Mouse (Mus musculus) mesoderm, embryonic 11.5 days (tissue): ENCODE measurements at regions not wholly inside any gene's neighbourhood (a gene's known extent, or its start where the extent isn't known, plus 50 kb on each side); places are given as distances from the start of the nearest gene placed in this dataset.

Experiments
- DNase-seq: peaks from one replicate; pipeline ENCODE4 v3.0.0-alpha.2; 2012; ENCODE audit warnings: low read depth, low spot score

DNA sequence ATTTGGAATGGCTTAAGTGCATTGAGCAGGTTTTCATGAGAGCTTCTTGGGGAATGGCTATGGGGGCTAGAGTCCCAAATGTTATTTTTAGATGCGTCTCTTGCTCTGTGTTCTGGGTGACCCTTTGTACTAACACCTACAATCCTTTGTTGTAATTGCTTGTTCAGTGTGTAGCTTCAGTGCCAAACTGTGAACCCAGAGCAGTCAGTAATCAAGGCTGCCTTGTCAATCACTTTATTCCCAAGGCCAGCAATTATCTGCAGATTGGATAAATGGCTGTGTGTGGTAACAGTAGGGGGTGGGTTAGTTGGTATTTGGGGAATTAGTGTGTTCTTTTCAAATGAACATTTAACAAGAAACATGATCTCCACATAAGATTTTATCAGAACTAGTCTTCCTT lies 390.4 kb downstream of the Poteg start:
- DNase-seq: no peak

DNA sequence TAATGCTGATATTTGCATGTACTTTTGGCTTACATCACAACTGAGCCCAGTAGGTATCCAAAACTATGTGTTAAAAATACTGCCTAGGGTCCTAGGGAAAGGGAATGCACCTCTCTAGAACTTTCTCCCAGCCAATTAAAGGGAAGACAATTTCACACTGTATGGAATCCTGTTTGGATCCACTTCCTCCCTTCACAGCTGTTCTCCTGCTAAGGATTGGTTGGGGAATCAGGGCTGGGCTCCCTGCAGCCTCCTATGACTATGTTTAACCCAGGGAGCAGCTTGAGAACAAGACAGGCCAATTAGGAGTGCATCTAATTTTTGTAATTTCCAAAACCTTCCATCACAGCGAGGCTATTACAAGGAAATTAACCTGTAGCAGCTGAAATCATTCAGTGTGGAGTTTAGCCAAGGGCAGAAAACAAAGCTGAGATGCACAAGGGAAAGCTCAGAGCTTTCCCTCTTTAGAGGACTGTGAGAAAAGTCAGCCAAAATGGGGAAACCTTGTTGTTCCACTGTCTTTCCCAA lies 419.1 kb downstream of the Poteg start:
- no peak for DNase-seq

DNA sequence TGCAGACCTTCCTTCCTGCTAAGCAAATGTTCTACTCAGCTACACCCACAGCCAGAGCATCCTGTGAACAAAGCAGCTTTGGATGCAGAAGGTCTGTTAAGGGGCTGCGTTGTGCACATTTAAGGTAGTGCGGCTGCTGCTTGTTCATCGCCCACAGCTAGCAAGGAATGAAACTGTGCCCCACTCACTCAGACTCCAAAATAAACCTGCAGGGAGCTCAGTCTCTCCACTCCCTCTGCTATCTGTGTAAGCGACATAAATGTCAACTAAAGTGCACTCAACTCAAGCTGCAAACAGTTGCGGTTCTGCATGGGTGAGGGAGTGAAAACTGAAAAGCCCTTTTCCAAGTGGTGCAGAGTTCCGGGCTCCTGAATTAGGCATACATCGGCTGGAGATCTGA lies 421.1 kb downstream of the Poteg start:
- DNase-seq: no peak

DNA sequence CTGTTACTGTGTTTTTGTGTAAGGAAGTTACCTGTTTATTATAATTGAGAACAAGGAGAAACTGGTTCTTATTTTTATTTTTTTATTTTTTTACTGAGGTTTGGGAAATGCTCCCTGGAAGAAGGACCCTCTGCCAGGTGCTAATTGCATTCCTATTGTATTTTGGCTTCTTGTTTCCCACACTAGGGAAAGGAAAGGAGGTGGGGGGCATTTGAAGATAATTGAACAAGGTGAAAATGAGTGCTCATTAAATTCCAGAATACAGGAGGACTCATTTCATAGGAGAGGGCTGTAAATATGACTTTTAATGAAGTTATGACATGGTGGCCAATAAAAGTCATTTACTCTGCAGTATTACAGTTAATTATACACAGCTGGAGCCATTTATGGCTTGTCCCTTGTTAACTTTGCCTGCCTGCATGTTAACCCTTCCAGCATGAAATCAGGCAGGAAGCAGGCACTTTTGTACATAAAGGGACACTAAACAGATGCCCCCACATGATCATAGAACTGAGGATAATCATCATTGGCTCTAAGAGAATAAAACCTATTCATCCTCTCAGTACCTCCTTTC lies 430.3 kb downstream of the Poteg start:
- no peak for DNase-seq

DNA sequence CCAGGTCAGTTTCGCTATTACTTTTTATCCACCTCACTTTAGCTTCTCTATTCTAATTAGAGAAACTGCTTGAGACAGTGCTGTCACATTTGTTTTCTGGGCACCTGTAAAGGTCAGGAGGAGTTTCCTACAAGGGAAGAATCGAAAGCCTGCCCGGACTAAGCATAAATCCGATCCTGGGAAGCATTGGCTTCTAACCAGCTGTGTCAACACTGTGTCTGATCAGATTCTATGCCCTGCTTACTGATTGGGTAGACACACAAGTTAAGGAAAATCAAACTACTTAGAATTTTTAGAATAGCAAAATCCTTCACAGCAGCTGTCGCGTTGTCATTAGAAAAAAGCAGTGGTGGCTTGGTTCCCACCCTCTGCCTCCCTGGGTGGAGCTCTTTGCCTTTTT lies 441.8 kb downstream of the Poteg start:
- DNase-seq: no peak

DNA sequence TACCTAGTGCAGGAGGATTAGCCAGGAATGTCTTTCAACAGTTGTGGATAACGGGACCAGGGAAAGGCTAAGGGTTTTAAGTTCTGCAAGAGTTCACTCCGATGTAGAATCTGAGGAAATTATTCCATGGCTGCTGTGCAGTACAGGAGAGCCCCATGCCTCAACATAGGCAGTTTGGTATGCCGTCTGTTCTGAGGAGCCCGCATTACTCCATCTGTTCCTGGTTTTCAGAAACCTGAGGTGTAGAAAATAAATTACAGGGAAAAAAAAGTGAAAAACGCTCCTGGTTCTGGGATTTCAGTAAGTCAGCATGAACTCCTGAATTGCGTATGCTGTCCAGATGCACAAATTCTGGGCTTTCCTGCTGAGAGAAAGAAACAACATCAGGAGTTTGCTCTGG lies 446.9 kb downstream of the Poteg start:
- peak; percentile 30 for DNase-seq

DNA sequence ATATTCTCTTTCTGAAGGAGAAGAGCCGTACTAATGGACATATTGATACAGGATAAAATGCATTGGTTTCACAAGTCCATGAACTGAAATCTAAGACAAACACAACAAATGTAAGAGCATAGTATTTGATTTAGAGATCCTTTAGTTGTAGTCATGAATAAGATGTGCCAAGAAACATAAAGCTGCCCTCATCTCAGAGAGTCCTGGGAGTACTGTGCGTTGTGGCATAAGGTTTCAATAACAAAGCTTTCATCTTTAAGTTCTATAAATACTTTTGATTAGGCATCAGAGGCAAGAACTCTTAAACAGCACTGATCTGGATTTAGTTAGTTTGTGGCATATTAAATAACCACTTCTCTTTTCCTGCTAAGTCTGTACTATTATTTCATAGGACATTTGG lies 452.6 kb downstream of the Poteg start:
- DNase-seq: no peak

DNA sequence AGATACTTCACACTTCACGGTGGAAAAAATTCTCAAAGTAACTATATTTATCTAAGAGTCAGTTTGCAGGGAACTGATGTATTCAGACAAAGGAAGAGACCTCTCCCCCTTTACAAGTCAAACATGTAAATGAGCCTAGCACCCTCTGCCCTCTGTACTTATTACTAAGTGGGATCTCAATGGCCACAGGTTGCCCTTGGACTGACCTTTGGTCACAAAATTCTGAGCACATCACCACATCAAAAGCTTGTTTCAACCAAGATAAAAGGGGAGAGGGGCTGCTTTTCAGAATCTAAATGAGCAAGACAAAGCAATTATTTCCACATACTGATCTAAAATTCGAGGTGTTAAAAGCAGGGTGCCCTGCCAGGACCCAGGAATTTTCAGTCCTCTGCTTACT lies 456.3 kb downstream of the Poteg start:
- peak; percentile 24 for DNase-seq

DNA sequence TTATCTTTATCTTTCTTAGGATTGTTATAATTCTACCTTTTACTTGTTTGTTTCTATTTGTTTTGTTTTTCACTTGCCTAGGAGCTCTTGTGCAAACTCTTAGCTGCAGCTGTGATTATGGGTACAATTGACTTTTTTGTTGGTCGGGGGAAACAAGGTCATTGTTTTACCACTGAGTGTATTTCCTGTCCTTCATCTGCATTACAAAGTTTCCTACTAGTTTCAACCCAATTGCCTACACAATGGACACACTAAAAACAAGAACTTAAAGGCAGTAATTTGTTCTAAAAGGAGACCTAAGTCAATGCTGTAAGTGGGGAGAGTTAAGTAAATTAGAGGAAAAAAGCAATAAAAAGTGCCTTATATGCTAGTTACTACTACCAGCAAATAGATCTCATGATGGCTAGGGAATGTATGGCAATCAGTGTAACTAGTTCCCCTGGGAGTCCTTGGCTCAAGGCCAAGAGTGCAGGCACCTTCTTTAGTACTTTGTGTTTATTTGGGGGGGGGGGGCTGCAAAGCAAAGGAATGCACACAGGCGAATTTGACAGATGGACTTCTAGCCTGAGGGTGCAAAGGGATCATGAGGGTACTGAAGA lies 462.0 kb downstream of the Poteg start:
- DNase-seq: peak; percentile 34

DNA sequence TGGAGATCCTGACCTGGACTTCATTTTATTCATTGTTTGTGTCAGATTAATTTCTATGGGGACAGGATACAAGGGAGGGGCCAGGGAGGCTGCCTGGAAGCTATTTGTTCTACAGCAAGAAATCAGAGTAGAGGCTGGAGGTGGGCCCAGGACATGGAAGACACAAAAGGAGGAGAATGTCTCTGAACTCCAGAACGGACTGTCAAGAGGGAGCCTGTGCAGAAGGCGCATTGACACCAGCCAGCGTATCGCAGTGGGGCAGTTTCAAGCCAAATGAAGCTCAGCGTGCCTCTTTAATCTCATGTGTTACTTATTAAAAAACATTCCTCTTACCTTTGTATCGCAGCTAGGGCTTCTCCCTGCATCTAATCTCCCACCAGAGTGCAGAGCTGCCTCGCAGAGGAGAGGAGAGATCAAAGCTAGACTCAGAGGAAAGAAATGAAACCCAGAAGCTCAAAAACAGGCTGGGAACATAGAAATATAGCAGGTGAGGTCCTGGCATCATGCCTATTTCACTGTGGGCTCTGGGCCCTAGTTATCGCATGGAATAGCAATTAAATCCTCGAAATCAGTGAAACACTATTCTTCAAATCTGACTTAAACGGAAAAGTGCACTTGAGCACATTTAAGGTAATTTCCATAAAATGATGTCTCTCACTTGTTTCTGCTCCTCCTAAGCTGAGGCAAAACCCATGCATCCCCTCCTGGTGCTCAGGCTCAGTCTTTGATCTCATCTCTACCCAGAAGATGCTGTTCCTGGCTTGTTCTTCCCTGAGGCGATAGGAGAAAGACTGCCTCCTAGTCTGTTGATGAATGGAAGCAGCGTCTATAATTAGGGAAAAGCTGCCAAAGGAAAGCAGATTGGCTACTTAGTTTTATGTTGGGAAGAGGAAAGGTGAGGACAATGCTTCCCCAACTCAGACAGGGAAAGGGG lies 491.4 kb downstream of the Poteg start:
- no peak for DNase-seq

DNA sequence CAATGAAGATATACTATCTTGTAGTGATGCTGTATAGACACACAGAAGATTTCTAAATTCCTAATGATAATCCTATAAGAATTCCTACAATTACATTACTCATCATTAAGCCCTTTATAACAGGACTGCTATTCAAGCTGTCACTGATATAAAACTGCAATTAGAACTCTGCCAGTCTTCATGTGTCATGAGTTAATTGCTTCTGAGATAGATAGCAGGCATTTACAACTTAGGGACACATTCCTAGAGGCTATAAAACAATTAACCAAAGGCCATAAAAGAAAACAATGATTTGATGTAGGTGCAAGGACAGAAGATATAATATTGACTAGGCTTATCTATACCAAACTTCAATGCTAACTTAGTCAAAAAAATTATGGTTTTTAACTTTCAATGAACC lies 507.5 kb downstream of the Poteg start:
- no peak for DNase-seq

DNA sequence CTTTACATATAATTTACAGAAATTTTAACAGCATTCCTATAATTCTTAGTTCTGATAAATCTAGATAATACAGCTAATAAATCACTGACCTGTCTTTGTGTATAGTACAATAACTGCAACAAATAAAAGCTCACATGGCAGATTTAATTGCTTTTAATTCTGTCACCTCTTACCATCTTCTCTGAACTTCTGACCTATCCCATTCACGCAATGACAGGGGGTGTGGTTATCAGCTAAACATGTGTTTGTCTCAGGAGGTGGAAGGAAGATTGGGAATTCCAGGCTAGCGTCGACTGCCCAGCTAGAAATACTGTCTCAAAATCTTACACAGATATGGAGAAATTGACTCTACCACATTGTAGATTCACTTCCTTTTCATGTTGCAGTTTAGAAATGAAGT lies 533.5 kb downstream of the Poteg start:
- DNase-seq: peak; percentile 43

DNA sequence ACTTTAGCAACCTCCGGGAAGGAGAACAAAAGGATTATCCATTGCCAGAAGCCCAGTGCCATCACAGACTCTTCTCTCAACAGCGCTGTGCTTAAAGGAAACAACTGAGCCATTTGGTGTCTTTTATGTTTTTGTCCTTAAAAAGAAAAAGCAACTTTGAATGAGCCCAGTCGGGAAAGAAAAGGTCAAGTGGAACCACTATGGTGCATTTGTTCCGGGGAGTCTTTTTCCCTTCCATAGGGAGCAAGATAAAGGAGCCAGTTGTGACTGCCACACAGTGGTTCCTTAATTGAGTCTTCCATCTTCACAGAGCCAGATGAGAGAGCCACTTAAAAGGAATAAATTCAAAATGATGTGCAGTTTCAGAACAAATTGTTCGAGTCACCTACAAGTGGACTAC lies 534.3 kb downstream of the Poteg start:
- DNase-seq: peak; percentile 14

DNA sequence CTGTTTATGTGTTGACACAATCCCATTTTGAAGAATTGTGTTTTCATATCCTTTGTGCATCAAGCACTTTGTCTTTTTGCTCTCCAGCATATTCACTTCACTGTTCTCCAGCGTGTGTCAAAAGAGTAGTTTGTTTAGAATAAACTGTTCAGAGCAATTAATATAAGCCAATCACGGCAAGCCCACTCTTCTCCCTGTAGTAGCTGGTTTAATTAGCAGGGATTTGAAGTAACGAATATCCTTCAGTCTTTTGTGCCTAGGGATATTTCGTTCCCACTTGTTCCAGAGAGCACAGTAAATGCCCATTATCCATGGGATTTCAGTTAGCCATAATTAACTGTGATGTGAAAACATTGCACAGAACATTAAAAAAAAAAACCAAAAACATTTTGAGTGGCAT lies 565.4 kb downstream of the Poteg start:
- no peak for DNase-seq
